Mouse (Mus musculus) lung, embryonic 15.5 days (tissue): ENCODE results near the gene Fgfr2. TPM values are rescaled to one million over a fixed set of nuclear protein-coding genes. Genes with fewer than 3 reads are reported as not detected.

Experiments
- ATAC-seq: fragments of 200-750 bp; cut with Nextera tagmentation; 2 replicates; pipeline ENCODE4 v1.8.0; 2017; ENCODE audit warnings: moderate number of reproducible peaks, borderline replicate concordance; ENCODE audit not compliant: low FRiP score, low TSS enrichment; ENCODE audit errors: extremely low read depth
- H3K27ac ChIP-seq: fragments of 300-500 bp; sonication (generic); 2 replicates; pipeline ENCODE4 v1.5.1; 2015; ENCODE audit warnings: moderate library complexity, mild to moderate bottlenecking, inconsistent platforms
- H3K27me3 ChIP-seq: fragments of 300-500 bp; sonication (generic); 2 replicates; pipeline ENCODE4 v1.6.1; 2015; ENCODE audit warnings: inconsistent platforms
- H3K36me3 ChIP-seq: fragments of 300-500 bp; sonication (generic); 2 replicates; pipeline ENCODE4 v1.6.1; 2015; ENCODE audit warnings: inconsistent platforms
- H3K4me1 ChIP-seq: fragments of 300-500 bp; sonication (generic); 2 replicates; pipeline ENCODE4 v1.6.1; 2015; ENCODE audit warnings: inconsistent platforms
- H3K4me2 ChIP-seq: fragments of 300-500 bp; sonication (generic); 2 replicates; pipeline ENCODE4 v1.6.1; 2015; ENCODE audit warnings: inconsistent platforms, mild to moderate bottlenecking, moderate library complexity
- H3K4me3 ChIP-seq: fragments of 300-500 bp; sonication (generic); 2 replicates; pipeline ENCODE4 v1.5.1; 2015; ENCODE audit warnings: mild to moderate bottlenecking, inconsistent platforms
- H3K9ac ChIP-seq: fragments of 300-500 bp; sonication (generic); 2 replicates; pipeline ENCODE4 v1.6.1; 2015; ENCODE audit warnings: inconsistent platforms
- H3K9me3 ChIP-seq: fragments of 300-500 bp; sonication (generic); 2 replicates; pipeline ENCODE4 v1.6.1; 2016; ENCODE audit warnings: inconsistent platforms
- WGBS: fragments of 180-500 bp; shearing (Covaris S2); methylation state at CpG from one replicate; pipeline ENCODE4 v1.1.7; 2015; 5-methylcytosine and 5-hydroxymethylcytosine counted together
- polyA plus RNA-seq: library from polyadenylated mRNA; unstranded; fragments of >200 nt; fragmentation: Nextera tagmentation; extraction: Ambion mirVana; gene quantifications from 2 replicates; pipeline ENCODE4 v1.2.1, GENCODE M21; 2015

The Fgfr2 gene
- polyA plus RNA-seq, 1 experiment from 2014 or later: 160 TPM

- ATAC-seq: no peak
- Histone ChIP-seq H3K4me1 (peaks cover 28% of the 10 kb centered on the region), H3K9me3 (no peaks in the 10 kb centered on the region), H3K36me3 (no peaks in the 10 kb centered on the region), H3K4me2 (no peak overlapping the region), H3K4me3 (no peak overlapping the region), H3K27ac (no peak overlapping the region), H3K27me3 (no peaks in the 10 kb centered on the region), H3K9ac (no peak overlapping the region)
- WGBS: 47% methylated on average over 10 of the region's 10 CpGs
These were observed 873.5 kb downstream of the Fgfr2 start for GRCm38 (mm10) chr7:132249563-132250119.

DNA sequence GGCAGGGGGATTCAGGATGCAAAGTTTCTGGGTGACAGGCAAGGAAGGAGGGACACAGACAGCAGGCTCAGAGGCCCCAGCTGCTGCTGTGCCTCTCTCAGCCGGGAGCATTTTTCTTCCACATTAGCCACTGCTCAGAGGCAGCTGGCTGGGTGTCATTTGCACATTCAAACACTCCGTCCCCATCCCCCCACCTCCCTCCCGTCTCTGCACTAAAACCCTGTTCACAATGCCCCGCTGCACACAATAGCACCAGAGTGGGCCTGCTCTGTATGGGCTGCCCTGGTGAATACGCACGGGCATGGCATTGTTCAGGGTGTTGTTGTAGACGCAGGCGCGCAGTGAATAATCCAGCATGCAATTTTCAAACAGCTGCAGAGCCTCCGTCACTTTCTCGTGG lies 875.6 kb downstream of the Fgfr2 start:
- peak overlapping the region; percentile 4; the same call in 1 of the 2 replicates for H3K27ac ChIP-seq
- ATAC-seq: peak; percentile 25; the same call in 1 of the 2 replicates
- 28% methylated on average over 11 of the region's 11 CpGs for WGBS

DNA sequence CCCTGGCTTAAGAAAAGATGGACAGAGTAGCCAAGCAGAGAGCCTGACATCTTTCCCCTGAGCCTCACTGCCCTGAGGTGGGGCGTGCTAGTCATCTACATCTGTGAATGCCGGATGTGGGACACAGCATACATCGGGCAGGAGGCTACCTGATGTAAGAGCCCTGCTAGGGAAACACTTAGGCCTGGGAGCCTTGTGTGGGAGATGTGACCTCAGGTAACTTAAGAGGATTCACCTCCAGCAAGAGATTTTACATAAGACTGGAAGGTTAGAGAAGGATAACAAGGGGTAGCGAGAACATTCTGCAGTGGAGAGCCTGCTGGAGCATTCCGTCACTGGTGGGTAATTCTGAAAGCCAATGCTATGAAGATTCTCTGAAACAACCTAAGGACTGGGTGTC lies 876.1 kb downstream of the Fgfr2 start:
- H3K9ac ChIP-seq: no peak overlapping the region
- H3K27ac ChIP-seq: peak overlapping the region; percentile 4; the same call in 1 of the 2 replicates
- 74% methylated on average over 5 of the region's 5 CpGs for WGBS
- peaks cover 2% of the 10 kb centered on the region; the same call in 1 of the 2 replicates for H3K36me3 ChIP-seq
- ATAC-seq: no peak
- H3K27me3 ChIP-seq: no peaks in the 10 kb centered on the region
- H3K4me1 ChIP-seq: peaks cover 37% of the 10 kb centered on the region
- no peak overlapping the region for H3K4me3 ChIP-seq
- no peak overlapping the region for H3K4me2 ChIP-seq
- no peaks in the 10 kb centered on the region for H3K9me3 ChIP-seq

More for the DNA sequence above, 875.6 kb downstream of the Fgfr2 start:
- Histone ChIP-seq H3K9me3 (no peaks in the 10 kb centered on the region), H3K9ac (no peak overlapping the region), H3K36me3 (no peaks in the 10 kb centered on the region), H3K27me3 (no peaks in the 10 kb centered on the region), H3K4me3 (no peak overlapping the region), H3K4me2 (no peak overlapping the region), H3K4me1 (peaks cover 37% of the 10 kb centered on the region)

- WGBS: 82% methylated on average over 6 of the region's 6 CpGs
- peaks cover 14% of the 10 kb centered on the region; the same call in 1 of the 2 replicates for H3K36me3 ChIP-seq
- no peak for ATAC-seq
- no peaks in the 10 kb centered on the region for H3K27me3 ChIP-seq
- H3K4me1 ChIP-seq: peaks cover 37% of the 10 kb centered on the region
- H3K9me3 ChIP-seq: no peaks in the 10 kb centered on the region
- H3K4me3 ChIP-seq: no peak overlapping the region
- no peak overlapping the region for H3K9ac ChIP-seq
- H3K27ac ChIP-seq: 0 out of 2 replicates have a peak overlapping the region, but pooled peaks have one; percentile 30
- H3K4me2 ChIP-seq: no peak overlapping the region
These were observed 877.4 kb downstream of the Fgfr2 start for GRCm38 (mm10) chr7:132245730-132246129.

DNA sequence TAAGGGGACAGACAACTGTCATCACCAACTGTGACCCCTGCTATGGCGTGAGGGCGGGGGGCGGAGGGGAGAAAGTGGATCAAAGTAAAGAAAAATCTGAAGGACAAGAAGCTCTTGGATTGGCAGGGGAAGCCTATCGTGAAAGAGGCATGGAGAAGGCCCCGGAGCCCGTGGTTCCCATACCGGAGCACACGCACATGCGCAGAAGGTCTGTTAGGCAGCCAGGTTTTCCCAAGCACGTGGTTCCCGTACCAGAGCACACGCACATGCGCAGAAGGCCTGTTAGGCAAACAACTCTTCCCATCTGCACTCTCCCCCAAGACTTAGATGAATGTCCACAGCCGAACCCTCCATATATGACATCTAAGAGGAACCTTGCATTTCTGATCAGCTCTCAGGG lies 878.5 kb downstream of the Fgfr2 start:
- Histone ChIP-seq H3K9me3 (no peaks in the 10 kb centered on the region), H3K4me3 (no peak overlapping the region), H3K4me2 (no peak overlapping the region), H3K27me3 (no peaks in the 10 kb centered on the region), H3K27ac (no peak overlapping the region), H3K9ac (no peak overlapping the region), H3K4me1 (peaks cover 33% of the 10 kb centered on the region), H3K36me3 (peaks cover 16% of the 10 kb centered on the region; the same call in 1 of the 2 replicates)
- 87% methylated on average over 14 of the region's 14 CpGs for WGBS
- ATAC-seq: no peak

- peak; percentile 49; the same call in 1 of the 2 replicates for ATAC-seq
- Histone ChIP-seq H3K4me1 (peaks cover 39% of the 10 kb centered on the region), H3K27me3 (no peaks in the 10 kb centered on the region), H3K4me2 (no peak overlapping the region), H3K27ac (peak overlapping the region; percentile 45), H3K4me3 (no peak overlapping the region), H3K9me3 (no peaks in the 10 kb centered on the region), H3K9ac (no peak overlapping the region), H3K36me3 (peaks cover 16% of the 10 kb centered on the region; the same call in 1 of the 2 replicates)
- WGBS: 32% methylated on average over 5 of the region's 5 CpGs
These were observed 879.9 kb downstream of the Fgfr2 start for GRCm38 (mm10) chr7:132243225-132243624.

DNA sequence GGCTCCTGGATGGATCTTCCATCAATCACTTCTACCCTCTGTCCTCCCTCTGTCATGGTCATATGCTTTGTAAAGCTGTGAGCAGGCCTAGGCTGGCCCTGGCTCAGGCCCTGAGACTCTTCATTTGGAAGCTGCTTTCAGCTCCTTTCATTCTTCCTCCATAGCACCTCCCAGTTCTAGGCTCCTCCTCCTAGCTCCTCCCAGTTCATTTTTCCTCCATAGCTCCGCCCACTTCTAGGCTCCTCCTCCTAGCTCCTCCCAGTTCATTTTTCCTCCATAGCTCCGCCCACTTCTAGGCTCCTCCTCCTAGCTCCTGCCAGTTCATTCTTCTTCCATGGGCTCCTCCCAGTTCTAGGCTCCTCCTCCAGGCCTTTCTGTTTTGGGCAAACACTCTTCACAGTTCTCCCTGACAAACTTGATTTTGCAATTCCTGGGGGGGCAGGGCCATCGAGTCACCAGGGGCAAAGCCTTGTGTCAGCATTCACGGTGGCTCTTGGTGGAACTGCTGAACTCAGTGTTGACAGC lies 880.5 kb downstream of the Fgfr2 start:
- Histone ChIP-seq H3K27me3 (no peaks in the 10 kb centered on the region), H3K9ac (no peak overlapping the region), H3K27ac (peak overlapping the region; percentile 45), H3K4me1 (peaks cover 39% of the 10 kb centered on the region), H3K4me3 (no peak overlapping the region), H3K36me3 (peaks cover 16% of the 10 kb centered on the region; the same call in 1 of the 2 replicates), H3K9me3 (no peaks in the 10 kb centered on the region), H3K4me2 (no peak overlapping the region)
- peak; percentile 53 for ATAC-seq
- 35% methylated on average over 4 of the region's 4 CpGs for WGBS

DNA sequence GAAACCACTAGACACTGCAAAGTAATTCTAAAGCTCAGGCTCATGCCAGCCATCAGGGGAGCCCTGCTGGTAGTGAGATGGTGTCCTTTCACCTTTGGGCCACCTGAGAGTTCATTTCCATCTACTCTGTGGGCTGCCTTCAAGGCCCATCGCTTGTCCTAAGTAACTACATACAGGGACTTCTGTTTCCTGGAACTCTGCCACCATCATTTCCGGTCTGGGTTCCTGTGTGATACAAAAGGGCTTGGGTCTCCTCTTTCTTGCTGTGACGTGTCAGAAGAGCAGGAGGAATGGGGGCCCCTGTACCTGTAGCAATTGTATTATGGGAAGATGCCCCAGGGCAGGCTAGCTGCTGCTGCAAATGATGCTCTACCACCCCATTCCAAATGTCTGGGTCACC lies 884.2 kb downstream of the Fgfr2 start:
- Histone ChIP-seq H3K27ac (no peak overlapping the region), H3K36me3 (peaks cover 20% of the 10 kb centered on the region; the same call in 1 of the 2 replicates), H3K9me3 (no peaks in the 10 kb centered on the region), H3K9ac (no peak overlapping the region), H3K27me3 (no peaks in the 10 kb centered on the region), H3K4me2 (no peak overlapping the region), H3K4me1 (peaks cover 41% of the 10 kb centered on the region), H3K4me3 (no peak overlapping the region)
- ATAC-seq: no peak
- WGBS: 62% methylated on average over 3 of the region's 3 CpGs

DNA sequence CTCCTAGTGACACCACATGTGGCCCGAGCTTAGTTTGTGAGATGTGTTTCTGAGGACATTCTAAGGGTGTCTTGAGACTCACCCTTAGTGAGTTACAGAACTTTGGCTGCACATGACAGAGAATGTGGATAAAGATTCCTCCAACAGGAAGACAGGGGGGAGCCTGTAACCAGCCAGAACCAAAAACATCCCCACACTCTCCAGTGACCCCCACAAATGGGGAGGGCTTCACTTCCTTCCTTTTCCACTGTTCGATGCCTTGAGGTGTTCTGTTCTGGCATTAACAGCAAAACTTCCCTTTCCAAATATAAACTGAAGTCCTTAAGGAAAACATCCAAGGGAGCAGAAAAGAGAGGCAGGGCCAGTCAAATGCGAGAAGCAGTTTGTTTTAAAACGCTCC lies 886.0 kb downstream of the Fgfr2 start:
- 31% methylated on average over 4 of the region's 4 CpGs for WGBS
- peaks cover 28% of the 10 kb centered on the region for H3K4me1 ChIP-seq
- no peak overlapping the region for H3K4me2 ChIP-seq
- H3K27ac ChIP-seq: 0 out of 2 replicates have a peak overlapping the region, but pooled peaks have one; percentile 25
- no peaks in the 10 kb centered on the region for H3K27me3 ChIP-seq
- H3K9me3 ChIP-seq: no peaks in the 10 kb centered on the region
- peak; percentile 4; the same call in 1 of the 2 replicates for ATAC-seq
- H3K9ac ChIP-seq: no peak overlapping the region
- H3K4me3 ChIP-seq: no peak overlapping the region
- peaks cover 19% of the 10 kb centered on the region; the same call in 1 of the 2 replicates for H3K36me3 ChIP-seq

- WGBS: 49% methylated on average over 8 of the region's 8 CpGs
These were observed 886.4 kb downstream of the Fgfr2 start for GRCm38 (mm10) chr7:132236789-132237188.

DNA sequence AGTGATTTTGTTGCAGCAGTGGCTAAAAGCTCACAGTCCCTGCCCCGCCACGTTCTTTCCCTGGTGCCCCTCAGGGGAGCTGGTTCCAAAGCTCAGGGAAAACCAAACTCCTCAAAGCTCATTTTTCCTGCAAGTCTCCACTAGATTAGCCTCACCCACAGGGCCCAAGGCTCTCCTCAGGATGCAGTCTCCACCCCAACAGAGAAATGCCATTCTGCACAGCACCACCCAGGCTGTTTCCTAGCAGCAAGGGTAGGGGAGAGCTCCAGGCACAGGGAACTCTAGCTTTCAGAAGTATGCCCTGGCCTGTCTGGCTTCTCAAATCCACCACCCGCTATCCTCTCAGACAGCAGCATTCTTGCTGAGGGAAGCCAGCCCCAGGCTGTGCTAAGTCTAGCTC lies 888.9 kb downstream of the Fgfr2 start:
- 0 out of 2 replicates have a peak, but pooled peaks cover 4% of the 10 kb centered on the region for H3K36me3 ChIP-seq
- H3K9ac ChIP-seq: no peak overlapping the region
- H3K27me3 ChIP-seq: no peaks in the 10 kb centered on the region
- H3K4me3 ChIP-seq: no peak overlapping the region
- peaks cover 26% of the 10 kb centered on the region for H3K4me1 ChIP-seq
- no peak overlapping the region for H3K27ac ChIP-seq
- no peak overlapping the region for H3K4me2 ChIP-seq
- H3K9me3 ChIP-seq: no peaks in the 10 kb centered on the region
- WGBS: 62% methylated on average over 3 of the region's 3 CpGs
- no peak for ATAC-seq

More at GRCm38 (mm10) chr7:132236789-132237188, 886.4 kb downstream of the Fgfr2 start:
- no peaks in the 10 kb centered on the region for H3K27me3 ChIP-seq
- H3K4me2 ChIP-seq: no peak overlapping the region
- H3K4me1 ChIP-seq: peaks cover 28% of the 10 kb centered on the region
- ATAC-seq: no peak
- no peaks in the 10 kb centered on the region for H3K9me3 ChIP-seq
- H3K27ac ChIP-seq: no peak overlapping the region
- H3K36me3 ChIP-seq: 0 out of 2 replicates have a peak, but pooled peaks cover 16% of the 10 kb centered on the region
- no peak overlapping the region for H3K4me3 ChIP-seq
- no peak overlapping the region for H3K9ac ChIP-seq

DNA sequence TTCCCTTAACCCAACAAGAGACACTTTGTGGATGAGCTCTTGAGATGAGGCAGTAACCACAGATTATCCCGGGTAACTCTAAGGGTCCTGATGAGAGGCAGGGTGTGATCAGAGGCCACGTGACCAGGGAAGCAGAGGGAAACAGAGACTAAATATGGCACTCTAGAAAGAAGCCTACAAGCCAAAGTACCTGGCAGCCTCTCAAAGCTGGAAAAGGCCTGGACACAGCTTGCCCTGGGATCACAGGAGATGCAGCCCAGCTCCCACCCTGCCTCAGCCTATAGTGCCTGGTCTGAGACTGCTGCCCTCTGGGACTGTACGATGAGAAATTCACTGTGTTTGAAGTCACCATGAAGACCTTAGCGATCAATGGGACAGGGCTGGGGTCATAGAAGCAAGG lies 889.4 kb downstream of the Fgfr2 start:
- Histone ChIP-seq H3K27ac (no peak overlapping the region), H3K4me1 (peaks cover 20% of the 10 kb centered on the region), H3K4me2 (no peak overlapping the region), H3K4me3 (no peak overlapping the region), H3K27me3 (no peaks in the 10 kb centered on the region), H3K36me3 (0 out of 2 replicates have a peak, but pooled peaks cover 4% of the 10 kb centered on the region), H3K9me3 (no peaks in the 10 kb centered on the region), H3K9ac (no peak overlapping the region)
- no peak for ATAC-seq
- 79% methylated on average over 4 of the region's 4 CpGs for WGBS
